In genomic region chr13:104590931-104591330, GRCm38 (mm10) we compare ENCODE assay signal across 27 mouse cellular contexts.
DNase-seq lines count a peak whose midpoint lies in the region; ATAC-seq and TF ChIP-seq lines count a peak whose summit lies in the region.
"Had no signal": no experiment of that assay in that cellular context is flagged by ENCODE, and none has a peak within 500 bp of the region (broad histone marks: within the 10 kb centered on the region; RNA-seq: fewer than 3 reads in every experiment).

No protein-coding gene starts in this region.

- no peak overlapping the region for H3K9ac ChIP-seq in lung, postnatal 0 days (replicated peaks; ENCODE audit: low read depth)
- H3K9ac ChIP-seq: embryonic facial prominence, embryonic 13.5 days; heart, embryonic 15.5 days; hindbrain, embryonic 12.5 days; limb, embryonic 12.5 days; liver, embryonic 15.5 days; midbrain, embryonic 13.5 days; neural tube, embryonic 13.5 days had no signal

- no peak for TF ChIP-seq CTCF in lung, postnatal 0 days (IDR thresholded peaks at IDR 0.05)

- no peak overlapping the region for H3K4me3 ChIP-seq in lung, postnatal 0 days (ENCODE audit: low read depth, low read length)
- H3K4me3 ChIP-seq: embryonic facial prominence, embryonic 13.5 days; erythroblast, embryonic 14.5 days; heart, embryonic 10.5 days; heart, embryonic 15.5 days; hindbrain, embryonic 12.5 days; layer of hippocampus, adult 2 months; left cerebral cortex, adult 2 months; limb, embryonic 12.5 days; liver, embryonic 15.5 days; midbrain, embryonic 13.5 days; neural tube, embryonic 13.5 days had no signal

- no peak overlapping the region for H3K27ac ChIP-seq in lung, postnatal 0 days (ENCODE audit: low read length)
- H3K27ac ChIP-seq: heart, embryonic 10.5 days; heart, embryonic 15.5 days; hindbrain, embryonic 12.5 days; layer of hippocampus, adult 2 months; left cerebral cortex, adult 2 months; liver, embryonic 15.5 days; macrophage; midbrain, embryonic 13.5 days; neural tube, embryonic 13.5 days had no signal

- no peaks in the 10 kb centered on the region for H3K4me1 ChIP-seq in lung, postnatal 0 days (ENCODE audit: insufficient read depth, low read depth, low read length)
- H3K4me1 ChIP-seq: heart, embryonic 10.5 days; hindbrain, embryonic 12.5 days; liver, embryonic 15.5 days; midbrain, embryonic 13.5 days had no signal

- no peaks in the 10 kb centered on the region for H3K9me3 ChIP-seq in lung, postnatal 0 days (ENCODE audit: low read length)
- H3K9me3 ChIP-seq: embryonic facial prominence, embryonic 13.5 days; heart, embryonic 10.5 days; heart, embryonic 15.5 days; hindbrain, embryonic 12.5 days; limb, embryonic 12.5 days; liver, embryonic 15.5 days; midbrain, embryonic 13.5 days; neural tube, embryonic 13.5 days had no signal

- no peak overlapping the region for H3K4me2 ChIP-seq in lung, postnatal 0 days (replicated peaks; ENCODE audit: low read depth, low read length)
- H3K4me2 ChIP-seq: hindbrain, embryonic 12.5 days; limb, embryonic 12.5 days; liver, embryonic 15.5 days; midbrain, embryonic 13.5 days; neural tube, embryonic 13.5 days had no signal

- intact Hi-C loops in heart, postnatal 14 days (cut with DNase I): no loop called here

- ATAC-seq in cerebellum, adult (ENCODE audit: insufficient number of reproducible peaks, low FRiP score, low TSS enrichment): 0 out of 2 replicates have a peak, but pooled peaks have one; percentile 19
- ATAC-seq in lung, postnatal 0 days: no peak
- ATAC-seq: Patski had no signal

- no peaks in the 10 kb centered on the region for H3K27me3 ChIP-seq in lung, postnatal 0 days (replicated peaks; ENCODE audit: insufficient read depth, low read length)
- H3K27me3 ChIP-seq: embryonic facial prominence, embryonic 13.5 days; heart, embryonic 15.5 days; hindbrain, embryonic 12.5 days; limb, embryonic 12.5 days; liver, embryonic 15.5 days; midbrain, embryonic 13.5 days; neural tube, embryonic 13.5 days; Patski had no signal

- DNase-seq in cerebellum, adult 9-11 months: no peak
- DNase-seq in heart, adult 11 months: peak; percentile 30
- no peak for DNase-seq in heart, postnatal 14 days
- DNase-seq in lung, postnatal 0 days (ENCODE audit: low spot score): peak; percentile 27
- no peak for DNase-seq in lung, postnatal 4 days
- no peak for DNase-seq in testis, postnatal 10 days (ENCODE audit: low spot score)
- DNase-seq: adrenal gland, postnatal 36 days; cerebellum, adult 8-10 months; embryo, embryonic 11 days; gastrocnemius, postnatal 10 days; heart, postnatal 36 days; kidney, adult 11 months; thymus, postnatal 4 days had no signal

- no peaks in the 10 kb centered on the region for H3K36me3 ChIP-seq in lung, postnatal 0 days (ENCODE audit: insufficient read depth, low read length)
- H3K36me3 ChIP-seq: embryonic facial prominence, embryonic 13.5 days; heart, embryonic 10.5 days; heart, embryonic 15.5 days; hindbrain, embryonic 12.5 days; limb, embryonic 12.5 days; liver, embryonic 15.5 days; midbrain, embryonic 13.5 days; neural tube, embryonic 13.5 days had no signal

- WGBS in lung, postnatal 0 days: 67% methylated on average over 7 of the region's 7 CpGs

- TF ChIP-seq EP300 in lung, postnatal 0 days (IDR thresholded peaks at IDR 0.05): no peak

Comparison
In these comparisons a context has a peak if more than half of its experiments do, and no peak if none do; other contexts are left out.
1. DNase-seq: peak in heart, adult 11 months (single experiment) and lung, postnatal 0 days (single experiment); none in cerebellum, adult 9-11 months (single experiment), heart, postnatal 14 days (0 of 2), lung, postnatal 4 days (0 of 2) and testis, postnatal 10 days (single experiment).